Mouse (Mus musculus) heart, embryonic 13.5 days (tissue): Measurements from ENCODE around the gene Tas2r144. TPM values are rescaled to one million over a fixed set of nuclear protein-coding genes. Genes with fewer than 3 reads are reported as not detected.

Experiments used
- polyA plus RNA-seq: library from polyadenylated mRNA; unstranded; fragments of >200 nt; fragmentation: Nextera tagmentation; extraction: Ambion mirVana; gene quantifications from 2 replicates; pipeline ENCODE4 v1.2.1, GENCODE M21; 2015

Gene Tas2r144
- polyA plus RNA-seq, 1 experiment from 2014 or later, result not detected

Other genes with a start within 250 kb of the Tas2r144 start
- gene Sval3, start 247.2 kb upstream of the Tas2r144 start, polyA plus RNA-seq, result not detected in 2 replicates
- gene Sva, start 176.9 kb upstream of the Tas2r144 start, polyA plus RNA-seq, result not detected in 2 replicates
- gene Tas2r139, start 74.4 kb upstream of the Tas2r144 start, polyA plus RNA-seq, result not detected in 2 replicates
- 11.7 and 14.0 TPM in 2 replicates for gene Gstk1, start 30.6 kb downstream of the Tas2r144 start, polyA plus RNA-seq
- 0.29 TPM in 1 of 2 replicates, not detected in the other for gene Tmem139, start 46.6 kb downstream of the Tas2r144 start, polyA plus RNA-seq
- gene Casp2, start 49.7 kb downstream of the Tas2r144 start, polyA plus RNA-seq, result 30.9 and 31.8 TPM in 2 replicates
- gene Clcn1, start 71.4 kb downstream of the Tas2r144 start, polyA plus RNA-seq, result 0.50 and 0.67 TPM in 2 replicates
- gene Fam131b, start 109.3 kb downstream of the Tas2r144 start, polyA plus RNA-seq, result 0.17 TPM in 2 replicates
- 156 and 173 TPM in 2 replicates for gene Zyx, start 134.3 kb downstream of the Tas2r144 start, polyA plus RNA-seq
- 3.3 and 3.4 TPM in 2 replicates for gene Epha1, start 157.9 kb downstream of the Tas2r144 start, polyA plus RNA-seq
- not detected in 2 replicates for gene Tas2r143, start 184.9 kb downstream of the Tas2r144 start, polyA plus RNA-seq
- not detected in 2 replicates for gene Tas2r135, start 190.1 kb downstream of the Tas2r144 start, polyA plus RNA-seq
- not detected in 2 replicates for gene Tas2r126, start 219.2 kb downstream of the Tas2r144 start, polyA plus RNA-seq
- gene Olfr458, start 249.9 kb downstream of the Tas2r144 start, polyA plus RNA-seq, result not detected in 2 replicates